Mouse (Mus musculus) stomach, embryonic 14.5 days (tissue): ENCODE measurements around the gene Lctl. TPM values are rescaled to one million over a fixed set of nuclear protein-coding genes. Genes with fewer than 3 reads are reported as not detected.
A peak's percentile ranks its signal among the peaks of the same experiment; 100 is the strongest.
"Not testable (repeated sequence)": the region's sequence is repeated elsewhere in the genome, so short reads cannot be mapped to it uniquely, and the experiment has no call there.

Source experiments
- ATAC-seq: fragments of 200-750 bp; cut with Nextera tagmentation; 2 replicates; pipeline ENCODE4 v1.8.0; 2017; ENCODE audit warnings: low read depth, moderate TSS enrichment; ENCODE audit not compliant: insufficient number of reproducible peaks, insufficient read depth, low FRiP score
- H3K27ac ChIP-seq: fragments of 300-500 bp; sonication (generic); 2 replicates; pipeline ENCODE4 v1.5.1; 2014; ENCODE audit warnings: mild to moderate bottlenecking, low read length, moderate library complexity, mixed read lengths
- H3K27me3 ChIP-seq: fragments of 300-500 bp; sonication (generic); 2 replicates; pipeline ENCODE4 v1.6.1; 2014; ENCODE audit warnings: low read length, control low read depth, mixed read lengths; ENCODE audit not compliant: control insufficient read depth, insufficient read depth
- H3K36me3 ChIP-seq: fragments of 300-500 bp; sonication (generic); 2 replicates; pipeline ENCODE4 v1.6.1; 2014; ENCODE audit warnings: mild to moderate bottlenecking, control low read depth, low read length, moderate library complexity, mixed read lengths; ENCODE audit not compliant: control insufficient read depth, insufficient read depth
- H3K4me1 ChIP-seq: fragments of 300-500 bp; sonication (generic); 2 replicates; pipeline ENCODE4 v1.6.1; 2014; ENCODE audit warnings: low read length, control low read depth, mixed read lengths; ENCODE audit not compliant: control insufficient read depth, insufficient read depth
- H3K4me2 ChIP-seq: fragments of 300-500 bp; sonication (generic); replicated peaks from 2 replicates; pipeline ENCODE4 v1.6.1; 2014; ENCODE audit warnings: low read depth, low read length, control low read depth
- H3K4me3 ChIP-seq: fragments of 300-500 bp; sonication (generic); 2 replicates; pipeline ENCODE4 v1.5.1; 2014; ENCODE audit warnings: low read depth, low read length, control low read depth
- H3K9ac ChIP-seq: fragments of 300-500 bp; sonication (generic); replicated peaks from 2 replicates; pipeline ENCODE4 v1.6.1; 2014; ENCODE audit warnings: low read depth, mild to moderate bottlenecking, control low read depth, low read length, moderate library complexity, mixed read lengths
- H3K9me3 ChIP-seq: fragments of 300-500 bp; sonication (generic); 2 replicates; pipeline ENCODE4 v1.6.1; 2016; ENCODE audit warnings: low read depth, low read length, control low read depth; ENCODE audit not compliant: control insufficient read depth
- WGBS: fragments of 180-500 bp; shearing (Covaris S2); extraction: QIAGEN DNeasy Blood & Tissue Kit; methylation state at CpG from one replicate; pipeline ENCODE4 v1.1.7; 2014; 5-methylcytosine and 5-hydroxymethylcytosine counted together
- polyA plus RNA-seq: library from polyadenylated mRNA; unstranded; fragments of >200 nt; fragmentation: Nextera tagmentation; extraction: Ambion mirVana; gene quantifications from 2 replicates; pipeline ENCODE4 v1.2.1, GENCODE M21; 2014

The Lctl gene
- polyA plus RNA-seq, 1 experiment from 2014 or later = not detected

GRCm38 (mm10) chr9:64124846-64125245, 7.9 kb downstream of the Lctl start:
- ATAC-seq = 0 out of 2 replicates have a peak, but pooled peaks have one; percentile 37
- H3K9me3 ChIP-seq, H3K36me3 ChIP-seq: not testable (repeated sequence)

GRCm38 (mm10) chr9:64125307-64125706, 8.4 kb downstream of the Lctl start:
- H3K27me3 ChIP-seq = no peaks in the 10 kb centered on the region
- H3K4me3 ChIP-seq = no peak overlapping the region
- ATAC-seq = no peak
- H3K9me3 ChIP-seq = no peaks in the 10 kb centered on the region
- no peaks in the 10 kb centered on the region; the same call in 1 of the 2 replicates for H3K4me1 ChIP-seq
- H3K36me3 ChIP-seq = no peaks in the 10 kb centered on the region
- WGBS = 58% methylated on average over 3 of the region's 3 CpGs
- H3K4me2 ChIP-seq = no peak overlapping the region
- H3K9ac ChIP-seq = no peak overlapping the region
- H3K27ac ChIP-seq = no peak overlapping the region

More at GRCm38 (mm10) chr9:64124846-64125245, 7.9 kb downstream of the Lctl start:
- H3K27ac ChIP-seq, H3K4me3 ChIP-seq, H3K27me3 ChIP-seq, H3K9ac ChIP-seq, H3K4me1 ChIP-seq, H3K4me2 ChIP-seq: not testable (repeated sequence)
- 65% methylated on average over 3 of the region's 3 CpGs for WGBS

GRCm38 (mm10) chr9:64126121-64126520, 9.2 kb downstream of the Lctl start:
- H3K4me1 ChIP-seq = no peaks in the 10 kb centered on the region; the same call in 1 of the 2 replicates
- no peak overlapping the region for H3K27ac ChIP-seq
- H3K4me2 ChIP-seq = no peak overlapping the region
- H3K27me3 ChIP-seq = no peaks in the 10 kb centered on the region
- H3K36me3 ChIP-seq = no peaks in the 10 kb centered on the region
- 51% methylated on average over 12 of the region's 12 CpGs for WGBS
- H3K9ac ChIP-seq = no peak overlapping the region
- ATAC-seq = no peak
- no peaks in the 10 kb centered on the region for H3K9me3 ChIP-seq
- H3K4me3 ChIP-seq = no peak overlapping the region

- Histone ChIP-seq H3K36me3 (peaks cover 2% of the 10 kb centered on the region; the same call in 1 of the 2 replicates), H3K4me1 (no peaks in the 10 kb centered on the region), H3K9me3 (no peaks in the 10 kb centered on the region), H3K27me3 (no peaks in the 10 kb centered on the region), H3K4me3 (no peak overlapping the region), H3K9ac (no peak overlapping the region), H3K27ac (no peak overlapping the region), H3K4me2 (no peak overlapping the region)
- 89% methylated on average over 6 of the region's 6 CpGs for WGBS
- no peak for ATAC-seq
These were observed 14.7 kb downstream of the Lctl start for GRCm38 (mm10) chr9:64131623-64132022.

- H3K4me3 ChIP-seq, H3K4me1 ChIP-seq, H3K9me3 ChIP-seq, H3K9ac ChIP-seq, H3K27ac ChIP-seq, H3K4me2 ChIP-seq, H3K27me3 ChIP-seq, ATAC-seq: not testable (repeated sequence)
- peaks cover 18% of the 10 kb centered on the region for H3K36me3 ChIP-seq
- 9% methylated on average over 6 of the region's 6 CpGs for WGBS
These were observed 21.9 kb downstream of the Lctl start for GRCm38 (mm10) chr9:64138896-64139295.

- no peak overlapping the region for H3K4me2 ChIP-seq
- no peak overlapping the region for H3K4me3 ChIP-seq
- no peaks in the 10 kb centered on the region for H3K4me1 ChIP-seq
- no peak overlapping the region for H3K9ac ChIP-seq
- H3K27ac ChIP-seq = no peak overlapping the region
- H3K9me3 ChIP-seq = no peaks in the 10 kb centered on the region
- peaks cover 18% of the 10 kb centered on the region for H3K36me3 ChIP-seq
- 87% methylated on average over 9 of the region's 9 CpGs for WGBS
- no peaks in the 10 kb centered on the region for H3K27me3 ChIP-seq
- no peak for ATAC-seq
These were observed 22.9 kb downstream of the Lctl start for GRCm38 (mm10) chr9:64139879-64140278.

- H3K4me2 ChIP-seq = no peak overlapping the region
- no peaks in the 10 kb centered on the region for H3K27me3 ChIP-seq
- H3K27ac ChIP-seq = no peak overlapping the region
- no peak overlapping the region for H3K4me3 ChIP-seq
- no peak overlapping the region for H3K9ac ChIP-seq
- 91% methylated on average over 1 of the region's 1 CpGs for WGBS
- H3K4me1 ChIP-seq = no peaks in the 10 kb centered on the region
- H3K9me3 ChIP-seq = no peaks in the 10 kb centered on the region
- ATAC-seq = no peak
- H3K36me3 ChIP-seq = peaks cover 44% of the 10 kb centered on the region
These were observed 39.7 kb downstream of the Lctl start for GRCm38 (mm10) chr9:64156641-64157040.

GRCm38 (mm10) chr9:64160471-64160870, 43.5 kb downstream of the Lctl start:
- Histone ChIP-seq H3K4me2 (no peak overlapping the region), H3K36me3 (peaks cover 56% of the 10 kb centered on the region), H3K9me3 (no peaks in the 10 kb centered on the region), H3K4me1 (no peaks in the 10 kb centered on the region), H3K27ac (no peak overlapping the region), H3K4me3 (no peak overlapping the region), H3K27me3 (no peaks in the 10 kb centered on the region), H3K9ac (no peak overlapping the region)
- ATAC-seq = no peak
- WGBS = 97% methylated on average over 5 of the region's 5 CpGs

GRCm38 (mm10) chr9:64169967-64170366, 53.0 kb downstream of the Lctl start:
- not testable (repeated sequence) for ATAC-seq, H3K9ac ChIP-seq, H3K4me3 ChIP-seq, H3K27me3 ChIP-seq, H3K4me2 ChIP-seq, H3K27ac ChIP-seq, H3K9me3 ChIP-seq
- H3K4me1 ChIP-seq = peaks cover 15% of the 10 kb centered on the region
- peaks cover 13% of the 10 kb centered on the region for H3K36me3 ChIP-seq
- 87% methylated on average over 3 of the region's 3 CpGs for WGBS
